In the genomic region with DNA sequence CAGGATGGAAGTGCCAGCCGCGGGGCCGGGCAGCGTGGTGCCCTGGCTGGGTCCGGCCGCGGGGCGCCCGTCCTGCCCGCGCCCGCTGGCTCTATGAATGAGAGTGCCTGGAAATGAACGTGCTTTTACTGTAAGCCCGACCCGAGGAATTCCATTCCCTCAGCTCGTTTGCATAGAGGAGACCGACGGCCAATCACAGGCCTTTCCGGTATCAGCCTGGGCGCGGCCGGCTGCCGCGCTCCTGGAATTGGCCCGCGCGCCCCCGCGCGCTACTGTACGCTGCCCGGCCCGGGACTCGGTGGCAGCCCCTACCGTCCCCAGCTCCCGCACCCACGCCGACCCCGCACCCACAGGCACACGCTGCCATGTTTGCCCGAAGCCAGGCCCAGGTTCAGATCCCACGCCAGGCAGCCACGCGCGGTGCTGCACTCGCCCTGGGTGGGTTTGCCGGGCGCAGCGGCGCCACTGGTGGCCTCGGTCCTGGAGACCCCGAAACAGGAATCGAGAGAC, we compare ENCODE assay signal across 8 mouse cellular contexts.
DNase-seq lines count a peak whose midpoint lies in the region; ATAC-seq lines count a peak whose summit lies in the region.

No protein-coding gene starts in this region.

- H3K4me1 ChIP-seq in hindbrain, embryonic 13.5 days (replicated peaks) = peaks cover 34% of the 10 kb centered on the region
- H3K4me1 ChIP-seq in midbrain, embryonic 16.5 days (ENCODE audit: control insufficient read depth, insufficient read depth, low read length) = peaks cover 23% of the 10 kb centered on the region

- H3K27me3 ChIP-seq in hindbrain, embryonic 13.5 days = peaks cover 96% of the 10 kb centered on the region
- H3K27me3 ChIP-seq in midbrain, embryonic 16.5 days (ENCODE audit: control insufficient read depth, insufficient read depth, low read depth, low read length) = peaks cover 60% of the 10 kb centered on the region
- H3K27me3 ChIP-seq in splenic B cell, adult 2 months (ENCODE audit: control insufficient read depth, insufficient read depth, low read length, poor library complexity, severe bottlenecking) = no peaks in the 10 kb centered on the region

- no peak overlapping the region; the same call in 1 of the 2 replicates for H3K27ac ChIP-seq in hindbrain, embryonic 13.5 days
- no peak overlapping the region for H3K27ac ChIP-seq in midbrain, embryonic 16.5 days (ENCODE audit: low read length)

- peak overlapping the region; percentile 53 for H3K9ac ChIP-seq in hindbrain, embryonic 13.5 days
- H3K9ac ChIP-seq in midbrain, embryonic 16.5 days (ENCODE audit: low read depth, low read length) = peak overlapping the region; percentile 12; the same call in 1 of the 2 replicates

- peak; percentile 78 for ATAC-seq in hindbrain, embryonic 13.5 days (ENCODE audit: low FRiP score)
- peak; percentile 83 for ATAC-seq in midbrain, embryonic 16.5 days

- WGBS in hindbrain, embryonic 13.5 days = under 1% methylated on average over 53 of the region's 53 CpGs
- WGBS in midbrain, embryonic 16.5 days = under 1% methylated on average over 45 of the region's 53 CpGs

- H3K4me3 ChIP-seq in hindbrain, embryonic 13.5 days = peak overlapping the region; percentile 49
- peak overlapping the region; percentile 41 for H3K4me3 ChIP-seq in midbrain, embryonic 16.5 days (ENCODE audit: low read depth, low read length)

- H3K9me3 ChIP-seq in hindbrain, embryonic 13.5 days = no peaks in the 10 kb centered on the region
- H3K9me3 ChIP-seq in midbrain, embryonic 16.5 days (replicated peaks; ENCODE audit: control insufficient read depth, low read length, poor library complexity, severe bottlenecking) = no peaks in the 10 kb centered on the region

- no peaks in the 10 kb centered on the region for H3K36me3 ChIP-seq in hindbrain, embryonic 13.5 days
- H3K36me3 ChIP-seq in midbrain, embryonic 16.5 days (ENCODE audit: control insufficient read depth, insufficient read depth, low read length) = no peaks in the 10 kb centered on the region
- H3K36me3 ChIP-seq in splenic B cell, adult 2 months (ENCODE audit: control insufficient read depth, insufficient read depth, low read length, poor library complexity, severe bottlenecking) = no peaks in the 10 kb centered on the region; the same call in 1 of the 2 replicates

- peak; percentile 49 for DNase-seq in layer of hippocampus, adult 11-12 months (ENCODE audit: low spot score)
- DNase-seq in layer of hippocampus, adult 18-20 months (ENCODE audit: low spot score in 2 of 2) = no peak
- peak; percentile 81 for DNase-seq in c-Kit-positive CD71-positive TER-119-negative erythroid progenitor cells, embryonic 14.5 days (ENCODE audit: low read depth)
- peak; percentile 14 to 33 for DNase-seq in frontal cortex, postnatal 14 days (ENCODE audit: low spot score in 2 of 2)
- DNase-seq in liver = peak; percentile 94
- DNase-seq in splenic B cell, adult 2 months (ENCODE audit: low read depth, low spot score) = peak; percentile 59

- peak overlapping the region; percentile 88 for H3K4me2 ChIP-seq in hindbrain, embryonic 13.5 days
- peak overlapping the region; percentile 66 for H3K4me2 ChIP-seq in midbrain, embryonic 16.5 days (ENCODE audit: low read length)

Comparison
In these comparisons a context has a peak if more than half of its experiments do, and no peak if none do; other contexts are left out.
1. DNase-seq: peak in layer of hippocampus, adult 11-12 months (single experiment), c-Kit-positive CD71-positive TER-119-negative erythroid progenitor cells, embryonic 14.5 days (single experiment), frontal cortex, postnatal 14 days (2 of 2), liver (single experiment) and splenic B cell, adult 2 months (single experiment); none in layer of hippocampus, adult 18-20 months (0 of 2).